Mouse (Mus musculus) heart, postnatal 0 days (tissue): ENCODE results near the gene Gm11037.

ENCODE experiments used
- CTCF ChIP-seq: IDR thresholded peaks from 2 replicates; pipeline ENCODE4 v1.5.1; 2016; ENCODE audit warnings: antibody characterized with exemption, control low read depth, low read depth
- EP300 ChIP-seq: IDR thresholded peaks from 2 replicates; pipeline ENCODE4 v1.6.1; 2016; ENCODE audit warnings: antibody characterized with exemption, low read depth

- TF ChIP-seq CTCF (no peak), EP300 (no peak)
These were observed 26.2 kb downstream of the Gm11037 start for GRCm38 (mm10) chr2:131159491-131159910.
